Comparison of ENCODE assay signal across 19 mouse cellular contexts in genomic region chr4:109985424-109986172, GRCm38 (mm10). TPM values are rescaled to one million over a fixed set of nuclear protein-coding genes. Genes with fewer than 3 reads are reported as not detected.
A peak's percentile ranks its signal among the peaks of the same experiment; 100 is the strongest.
DNase-seq lines count a peak whose midpoint lies in the region; ATAC-seq and TF ChIP-seq lines count a peak whose summit lies in the region.
"Had no signal": no experiment of that assay in that cellular context is flagged by ENCODE, and none has a peak within 500 bp of the region (broad histone marks: within the 10 kb centered on the region; RNA-seq: fewer than 3 reads in every experiment).

No protein-coding gene starts in this region.

- no peak overlapping the region for H3K4me3 ChIP-seq in heart, embryonic 10.5 days
- no peak overlapping the region for H3K4me3 ChIP-seq in neural tube, embryonic 15.5 days (replicated peaks)
- no peak overlapping the region for H3K4me3 ChIP-seq in forebrain, postnatal 0 days (ENCODE audit: low read depth, low read length)
- H3K4me3 ChIP-seq in neural tube, embryonic 11.5 days (ENCODE audit: low read depth, low read length), result no peak overlapping the region
- H3K4me3 ChIP-seq: liver, embryonic 12.5 days had no signal

- WGBS in heart, embryonic 10.5 days, result 4% methylated on average over 16 of the region's 16 CpGs
- WGBS in neural tube, embryonic 15.5 days, result 4% methylated on average over 16 of the region's 16 CpGs
- WGBS in forebrain, postnatal 0 days, result 9% methylated on average over 16 of the region's 16 CpGs
- WGBS in neural tube, embryonic 11.5 days, result 2% methylated on average over 16 of the region's 16 CpGs

- no peak overlapping the region for H3K27ac ChIP-seq in heart, embryonic 10.5 days
- H3K27ac ChIP-seq in neural tube, embryonic 15.5 days (replicated peaks), result no peak overlapping the region
- no peak overlapping the region for H3K27ac ChIP-seq in forebrain, postnatal 0 days (ENCODE audit: low read depth, low read length)
- no peak overlapping the region for H3K27ac ChIP-seq in neural tube, embryonic 11.5 days (ENCODE audit: low read depth, low read length)
- H3K27ac ChIP-seq: kidney, postnatal 0 days; liver, embryonic 12.5 days had no signal

- no peaks in the 10 kb centered on the region for H3K9me3 ChIP-seq in heart, embryonic 10.5 days
- H3K9me3 ChIP-seq in neural tube, embryonic 15.5 days (replicated peaks), result no peaks in the 10 kb centered on the region
- H3K9me3 ChIP-seq in forebrain, postnatal 0 days (ENCODE audit: low read length), result no peaks in the 10 kb centered on the region
- H3K9me3 ChIP-seq in neural tube, embryonic 11.5 days (ENCODE audit: control insufficient read depth, low read length), result no peaks in the 10 kb centered on the region
- H3K9me3 ChIP-seq: liver, embryonic 12.5 days had no signal

- no peak overlapping the region for H3K9ac ChIP-seq in neural tube, embryonic 15.5 days (replicated peaks)
- H3K9ac ChIP-seq in forebrain, postnatal 0 days, result no peak overlapping the region
- no peak overlapping the region for H3K9ac ChIP-seq in neural tube, embryonic 11.5 days (ENCODE audit: low read length)
- H3K9ac ChIP-seq: liver, embryonic 12.5 days; lung, embryonic 14.5 days had no signal

- no peak for ATAC-seq in neural tube, embryonic 15.5 days (ENCODE audit: low FRiP score)
- ATAC-seq in forebrain, postnatal 0 days, result no peak
- no peak for ATAC-seq in neural tube, embryonic 11.5 days (ENCODE audit: insufficient read depth, low FRiP score, low TSS enrichment)
- no peak for ATAC-seq in CD4-positive, CD25-positive, alpha-beta regulatory T cell, adult 4 months
- ATAC-seq: intestine, postnatal 0 days; liver, embryonic 12.5 days had no signal

- H3K36me3 ChIP-seq in heart, embryonic 10.5 days, result no peaks in the 10 kb centered on the region
- H3K36me3 ChIP-seq in neural tube, embryonic 15.5 days, result no peaks in the 10 kb centered on the region
- no peaks in the 10 kb centered on the region for H3K36me3 ChIP-seq in forebrain, postnatal 0 days (ENCODE audit: insufficient read depth)
- no peaks in the 10 kb centered on the region for H3K36me3 ChIP-seq in neural tube, embryonic 11.5 days (ENCODE audit: control insufficient read depth, insufficient read depth, low read length)
- H3K36me3 ChIP-seq: liver, embryonic 12.5 days had no signal

- H3K4me1 ChIP-seq in heart, embryonic 10.5 days, result peaks cover 32% of the 10 kb centered on the region
- peaks cover 21% of the 10 kb centered on the region for H3K4me1 ChIP-seq in neural tube, embryonic 15.5 days
- no peaks in the 10 kb centered on the region for H3K4me1 ChIP-seq in forebrain, postnatal 0 days (ENCODE audit: insufficient read depth)
- H3K4me1 ChIP-seq in neural tube, embryonic 11.5 days (ENCODE audit: control insufficient read depth, insufficient read depth, low read length), result peaks cover 9% of the 10 kb centered on the region; the same call in 1 of the 2 replicates

- DNase-seq in heart, embryonic 10.5 days (ENCODE audit: low spot score), result peak; percentile 61
- DNase-seq in heart, adult 18-20 months, result no peak
- DNase-seq in neural tube, embryonic 10.5 days (ENCODE audit: extremely low spot score, low spot score), result peak; percentile 42
- DNase-seq in forebrain, postnatal 0 days, result peak; percentile 32
- DNase-seq in neural tube, embryonic 11.5 days (ENCODE audit: low spot score), result peak; percentile 29
- no peak for DNase-seq in cerebellum, postnatal 14 days
- DNase-seq: adrenal gland, postnatal 14 days; cerebellum, adult 8-10 months; gastrocnemius, postnatal 25 days; left cerebral cortex, postnatal 4 days; lung, embryonic 14.5 days; right cerebral cortex, adult 18-20 months; thymus, adult 2 months had no signal

- H3K27me3 ChIP-seq in heart, embryonic 10.5 days (ENCODE audit: insufficient read depth, poor library complexity, severe bottlenecking), result peaks cover 100% of the 10 kb centered on the region
- H3K27me3 ChIP-seq in neural tube, embryonic 15.5 days (replicated peaks), result peaks cover 92% of the 10 kb centered on the region
- H3K27me3 ChIP-seq in forebrain, postnatal 0 days (ENCODE audit: insufficient read depth, low read length), result peaks cover 30% of the 10 kb centered on the region
- H3K27me3 ChIP-seq in neural tube, embryonic 11.5 days (ENCODE audit: control insufficient read depth, insufficient read depth, low read length), result peaks cover 94% of the 10 kb centered on the region

- no peak for TF ChIP-seq CTCF in forebrain, postnatal 0 days (IDR thresholded peaks at IDR 0.05; ENCODE audit: low read depth)

- no peak overlapping the region for H3K4me2 ChIP-seq in neural tube, embryonic 15.5 days
- H3K4me2 ChIP-seq in forebrain, postnatal 0 days (ENCODE audit: low read depth), result peak overlapping the region; percentile 29; the same call in 1 of the 2 replicates
- H3K4me2 ChIP-seq in neural tube, embryonic 11.5 days (ENCODE audit: low read depth), result no peak overlapping the region
- H3K4me2 ChIP-seq: heart, embryonic 11.5 days; liver, embryonic 12.5 days; lung, embryonic 14.5 days had no signal

RNA-seq across cellular contexts. Expression of gene Dmrta2, which starts 7.7 kb away (rescaled TPM):
- polyA plus RNA-seq in heart, embryonic 10.5 days (2016; fragmentation: Nextera tagmentation; extraction: Ambion mirVana), result 0.11 and 0.15 TPM in 2 replicates
- total RNA-seq in heart, adult 18-20 months (2021), result under 1 TPM in 1 of 2 experiments, not detected in 1; 0.15 TPM
- 0.08 TPM in 1 of 2 replicates, not detected in the other for polyA plus RNA-seq in neural tube, embryonic 15.5 days (2015; fragmentation: Nextera tagmentation; extraction: Ambion mirVana)
- 6.3 and 7.3 TPM in 2 replicates for total RNA-seq in forebrain, postnatal 0 days (2014; rRNA removed)
- 0.87 and 1.4 TPM in 2 replicates for polyA plus RNA-seq in forebrain, postnatal 0 days (2015; fragmentation: Nextera tagmentation; extraction: Ambion mirVana)
- 0.12 and 0.14 TPM in 2 replicates for polyA plus RNA-seq in neural tube, embryonic 11.5 days (2014; fragmentation: Nextera tagmentation; extraction: Ambion mirVana)
- polyA plus RNA-seq in CD4-positive, CD25-positive, alpha-beta regulatory T cell, adult 4 months (2017; shearing (Covaris generic)), result not detected
- total RNA-seq: gastrocnemius, postnatal 25 days had no signal
- polyA plus RNA-seq: intestine, postnatal 0 days had no signal

Comparison
In these comparisons a context has a peak if more than half of its experiments do, and no peak if none do; other contexts are left out.
1. DNase-seq: peak in heart, embryonic 10.5 days (single experiment), neural tube, embryonic 10.5 days (single experiment), forebrain, postnatal 0 days (single experiment) and neural tube, embryonic 11.5 days (single experiment); none in heart, adult 18-20 months (0 of 2) and cerebellum, postnatal 14 days (0 of 2).